Mouse (Mus musculus): ENCODE results near the gene Vmn1r46.
"Not testable (repeated sequence)": the region's sequence is repeated elsewhere in the genome, so short reads cannot be mapped to it uniquely, and the experiment has no call there.

Vmn1r46 gene

GRCm38 (mm10) chr6:89969013-89969412 lies at the start of gene Vmn1r46:
Gene Vmn1r46, plus strand, starts transcription at chr6:89969313.
- DNase-seq (ENCODE audit: low spot score): no peak

GRCm38 (mm10) chr6:89940498-89940897 lies 28.6 kb upstream of the Vmn1r46 start, which contains the start of gene Vmn1r45:
Gene Vmn1r45, minus strand, starts transcription at chr6:89940598.
- not testable (repeated sequence) for DNase-seq (ENCODE audit: low spot score)

GRCm38 (mm10) chr6:89940926-89941325 lies 28.2 kb upstream of the Vmn1r46 start:
- DNase-seq (ENCODE audit: low spot score): peak; percentile 56

- DNase-seq (ENCODE audit: low spot score): peak; percentile 33
These were observed 15.6 kb upstream of the Vmn1r46 start for GRCm38 (mm10) chr6:89953556-89953955.

- DNase-seq (ENCODE audit: low spot score): peak; percentile 71
These were observed 2.8 kb upstream of the Vmn1r46 start for GRCm38 (mm10) chr6:89966341-89966740.

- DNase-seq (ENCODE audit: low spot score): peak; percentile 60
These were observed 16.9 kb downstream of the Vmn1r46 start for GRCm38 (mm10) chr6:89985989-89986388.

- DNase-seq (ENCODE audit: low spot score): not testable (repeated sequence)
These were observed 46.7 kb downstream of the Vmn1r46 start, which contains the start of gene Vmn1r47 for GRCm38 (mm10) chr6:90015847-90016246. Gene Vmn1r47, plus strand, starts transcription at chr6:90016147.
